ENCODE assay signal across 9 mouse cellular contexts in the genomic region with DNA sequence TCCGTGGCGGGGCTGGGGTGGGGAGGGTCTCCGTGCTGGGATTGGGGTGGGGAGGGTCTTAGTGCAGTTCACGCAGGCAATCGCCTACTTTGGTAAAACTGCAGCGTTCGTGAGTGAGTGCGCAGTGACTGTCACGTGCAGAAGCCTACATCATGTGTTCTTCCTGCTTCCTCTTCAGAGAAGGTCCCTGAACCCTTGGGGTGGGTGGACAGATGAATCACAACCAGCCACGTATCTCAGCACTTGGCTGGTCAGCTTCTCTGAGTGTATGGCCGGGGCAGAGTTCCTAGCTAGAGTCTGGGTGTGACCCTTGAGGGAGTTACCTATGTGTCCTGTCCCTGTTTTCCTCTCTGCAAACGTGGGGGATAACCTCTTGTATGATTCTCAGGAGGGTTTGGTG. TPM values are rescaled to one million over a fixed set of nuclear protein-coding genes. Genes with fewer than 3 reads are reported as not detected.
DNase-seq lines count a peak whose midpoint lies in the region; ATAC-seq and TF ChIP-seq lines count a peak whose summit lies in the region.
"Had no signal": no experiment of that assay in that cellular context is flagged by ENCODE, and none has a peak within 500 bp of the region (broad histone marks: within the 10 kb centered on the region; RNA-seq: fewer than 3 reads in every experiment).

No protein-coding gene starts in this region.

- 0% methylated on average over 12 of the region's 12 CpGs for WGBS in embryonic facial prominence, embryonic 12.5 days
- WGBS in heart, embryonic 12.5 days = 0% methylated on average over 11 of the region's 12 CpGs
- WGBS in kidney, embryonic 16.5 days = under 1% methylated on average over 12 of the region's 12 CpGs
- under 1% methylated on average over 9 of the region's 12 CpGs for WGBS in lung, embryonic 14.5 days
- under 1% methylated on average over 10 of the region's 12 CpGs for WGBS in neural tube, embryonic 14.5 days

- peak overlapping the region; percentile 19 for H3K4me3 ChIP-seq in C2C12 (ENCODE audit: insufficient read depth, poor library complexity, severe bottlenecking)
- H3K4me3 ChIP-seq in embryonic facial prominence, embryonic 12.5 days = peak overlapping the region; percentile 64
- peak overlapping the region; percentile 64 for H3K4me3 ChIP-seq in heart, embryonic 12.5 days
- H3K4me3 ChIP-seq in kidney, embryonic 16.5 days (ENCODE audit: low read length) = peak overlapping the region; percentile 64
- peak overlapping the region; percentile 61 for H3K4me3 ChIP-seq in lung, embryonic 14.5 days (ENCODE audit: low read depth, low read length)
- peak overlapping the region; percentile 45 for H3K4me3 ChIP-seq in neural tube, embryonic 14.5 days (ENCODE audit: low read depth, low read length)

- H3K36me3 ChIP-seq in C2C12 (ENCODE audit: control insufficient read depth, insufficient read depth) = no peaks in the 10 kb centered on the region
- no peaks in the 10 kb centered on the region for H3K36me3 ChIP-seq in embryonic facial prominence, embryonic 12.5 days
- no peaks in the 10 kb centered on the region for H3K36me3 ChIP-seq in heart, embryonic 12.5 days
- H3K36me3 ChIP-seq in kidney, embryonic 16.5 days (ENCODE audit: insufficient read depth, low read length) = no peaks in the 10 kb centered on the region
- H3K36me3 ChIP-seq in lung, embryonic 14.5 days (ENCODE audit: insufficient read depth) = no peaks in the 10 kb centered on the region
- no peaks in the 10 kb centered on the region for H3K36me3 ChIP-seq in neural tube, embryonic 14.5 days (ENCODE audit: control insufficient read depth, insufficient read depth, low read length)

- peak; percentile 59 to 65 for DNase-seq in adrenal gland, adult 18-20 months (ENCODE audit: low spot score in 2 of 2)
- peak; percentile 73 for DNase-seq in lung, embryonic 14.5 days
- DNase-seq in thymus, postnatal 4 days = peak; percentile 57

- H3K4me1 ChIP-seq in embryonic facial prominence, embryonic 12.5 days = no peaks in the 10 kb centered on the region
- no peaks in the 10 kb centered on the region; the same call in 1 of the 2 replicates for H3K4me1 ChIP-seq in heart, embryonic 12.5 days (replicated peaks)
- H3K4me1 ChIP-seq in kidney, embryonic 16.5 days (ENCODE audit: insufficient read depth, low read length) = no peaks in the 10 kb centered on the region
- no peaks in the 10 kb centered on the region for H3K4me1 ChIP-seq in lung, embryonic 14.5 days (ENCODE audit: insufficient read depth)
- no peaks in the 10 kb centered on the region for H3K4me1 ChIP-seq in neural tube, embryonic 14.5 days (ENCODE audit: control insufficient read depth, insufficient read depth, low read length)

- H3K79me3 ChIP-seq in C2C12 (ENCODE audit: low read depth) = no peaks in the 10 kb centered on the region

- no peak for TF ChIP-seq CTCF in C2C12 (IDR thresholded peaks at IDR 0.05; ENCODE audit: control insufficient read depth, insufficient read depth, insufficient read length)
- TF ChIP-seq CTCF in lung, embryonic 14.5 days (IDR thresholded peaks at IDR 0.05; ENCODE audit: low read depth) = no peak

- no peaks in the 10 kb centered on the region for H3K79me2 ChIP-seq in C2C12 (ENCODE audit: control insufficient read depth, insufficient read depth)

- H3K27ac ChIP-seq in embryonic facial prominence, embryonic 12.5 days = no peak overlapping the region
- peak overlapping the region; percentile 43; the same call in 1 of the 2 replicates for H3K27ac ChIP-seq in heart, embryonic 12.5 days (ENCODE audit: poor library complexity, severe bottlenecking)
- H3K27ac ChIP-seq in kidney, embryonic 16.5 days (ENCODE audit: low read length) = no peak overlapping the region
- no peak overlapping the region for H3K27ac ChIP-seq in lung, embryonic 14.5 days (ENCODE audit: low read depth)
- no peak overlapping the region for H3K27ac ChIP-seq in neural tube, embryonic 14.5 days (ENCODE audit: low read depth, low read length)

- H3K9ac ChIP-seq in embryonic facial prominence, embryonic 12.5 days = peak overlapping the region; percentile 30; the same call in 1 of the 2 replicates
- H3K9ac ChIP-seq in heart, embryonic 12.5 days = peak overlapping the region; percentile 74
- peak overlapping the region; percentile 68 for H3K9ac ChIP-seq in kidney, embryonic 16.5 days (replicated peaks; ENCODE audit: low read length)
- H3K9ac ChIP-seq in lung, embryonic 14.5 days = peak overlapping the region; percentile 50
- H3K9ac ChIP-seq in neural tube, embryonic 14.5 days (replicated peaks; ENCODE audit: low read depth, low read length) = no peak overlapping the region; the same call in 1 of the 2 replicates

- peak overlapping the region; percentile 55 for H3K4me2 ChIP-seq in embryonic facial prominence, embryonic 12.5 days (replicated peaks)
- H3K4me2 ChIP-seq in heart, embryonic 12.5 days = peak overlapping the region; percentile 75
- peak overlapping the region; percentile 77 for H3K4me2 ChIP-seq in kidney, embryonic 16.5 days (replicated peaks; ENCODE audit: low read depth, low read length)
- peak overlapping the region; percentile 70 for H3K4me2 ChIP-seq in lung, embryonic 14.5 days
- H3K4me2 ChIP-seq in neural tube, embryonic 14.5 days (ENCODE audit: low read depth, low read length) = peak overlapping the region; percentile 68

- no peak for ATAC-seq in embryonic facial prominence, embryonic 12.5 days (ENCODE audit: insufficient number of reproducible peaks, insufficient read depth, low FRiP score, low TSS enrichment)
- no peak for ATAC-seq in heart, embryonic 12.5 days (ENCODE audit: insufficient number of reproducible peaks, low FRiP score)
- no peak for ATAC-seq in kidney, embryonic 16.5 days (ENCODE audit: low FRiP score, low TSS enrichment)
- no peak for ATAC-seq in lung, embryonic 14.5 days (ENCODE audit: insufficient read depth)
- ATAC-seq in neural tube, embryonic 14.5 days (ENCODE audit: low read depth) = no peak

- H3K27me3 ChIP-seq in C2C12 (ENCODE audit: control insufficient read depth, insufficient read depth, insufficient read length) = no peaks in the 10 kb centered on the region
- H3K27me3 ChIP-seq in embryonic facial prominence, embryonic 12.5 days = no peaks in the 10 kb centered on the region
- H3K27me3 ChIP-seq in heart, embryonic 12.5 days (replicated peaks) = no peaks in the 10 kb centered on the region
- no peaks in the 10 kb centered on the region for H3K27me3 ChIP-seq in kidney, embryonic 16.5 days (ENCODE audit: insufficient read depth, low read length)
- no peaks in the 10 kb centered on the region for H3K27me3 ChIP-seq in lung, embryonic 14.5 days (ENCODE audit: insufficient read depth, low read length)
- no peaks in the 10 kb centered on the region for H3K27me3 ChIP-seq in neural tube, embryonic 14.5 days (ENCODE audit: control insufficient read depth, insufficient read depth, low read length)

- H3K9me3 ChIP-seq in embryonic facial prominence, embryonic 12.5 days = no peaks in the 10 kb centered on the region
- no peaks in the 10 kb centered on the region for H3K9me3 ChIP-seq in heart, embryonic 12.5 days (replicated peaks)
- H3K9me3 ChIP-seq in kidney, embryonic 16.5 days (ENCODE audit: low read length) = no peaks in the 10 kb centered on the region
- H3K9me3 ChIP-seq in lung, embryonic 14.5 days (ENCODE audit: low read depth, low read length) = no peaks in the 10 kb centered on the region
- H3K9me3 ChIP-seq in neural tube, embryonic 14.5 days (ENCODE audit: control insufficient read depth, low read length) = no peaks in the 10 kb centered on the region

- H3ac ChIP-seq in C2C12 (ENCODE audit: control insufficient read depth, insufficient read length, low read depth) = no peak overlapping the region

TF ChIP-seq in C2C12, 6 proteins besides CTCF, POLR2A, EP300 and RAD21:
- TF ChIP-seq MYOG (IDR thresholded peaks at IDR 0.05; ENCODE audit: control insufficient read depth, extremely low read depth, insufficient read length) (no peak), FOSL1 (IDR thresholded peaks at IDR 0.05; ENCODE audit: insufficient read depth, low read length, poor library complexity, severe bottlenecking) (no peak), USF1 (IDR thresholded peaks at IDR 0.05; ENCODE audit: low read depth) (peak; percentile 92), CEBPB (IDR thresholded peaks at IDR 0.05; ENCODE audit: low read depth) (no peak), MAX (IDR thresholded peaks at IDR 0.05) (peak; percentile 68), MYOD1 (IDR thresholded peaks at IDR 0.05; ENCODE audit: control insufficient read depth, insufficient read length, low read depth) (no peak)
TF ChIP-seq in C2C12: peak in this region for 2.

RNA-seq across cellular contexts. Expression of a gene that starts 27.9 kb away (rescaled TPM):
- 0.01 TPM for polyA plus RNA-seq in C2C12 (2012; fragmentation: generic; extraction: Trizol)
- not detected for total RNA-seq in adrenal gland, adult 18-20 months (2021)
- not detected in 2 replicates for polyA plus RNA-seq in embryonic facial prominence, embryonic 12.5 days (2016; fragmentation: Nextera tagmentation; extraction: Ambion mirVana)
- not detected in 2 replicates for polyA plus RNA-seq in heart, embryonic 12.5 days (2016; fragmentation: Nextera tagmentation; extraction: Ambion mirVana)
- polyA plus RNA-seq in kidney, embryonic 16.5 days (2015; fragmentation: Nextera tagmentation; extraction: Ambion mirVana) = not detected in 2 replicates
- not detected in 2 replicates for polyA plus RNA-seq in lung, embryonic 14.5 days (2014; fragmentation: Nextera tagmentation; extraction: Ambion mirVana)
- polyA plus RNA-seq in neural tube, embryonic 14.5 days (2014; fragmentation: Nextera tagmentation; extraction: Ambion mirVana) = not detected in 2 replicates
- polyA plus RNA-seq: frontal cortex, adult 2 months had no signal

RNA-seq across cellular contexts. Expression of a gene that starts 47.5 kb away (rescaled TPM):
- 14.3 TPM for polyA plus RNA-seq in C2C12 (2012; fragmentation: generic; extraction: Trizol)
- 10 to 100 TPM; 61.3 to 90.1 TPM for total RNA-seq in adrenal gland, adult 18-20 months (2021)
- 5.6 and 6.0 TPM in 2 replicates for polyA plus RNA-seq in embryonic facial prominence, embryonic 12.5 days (2016; fragmentation: Nextera tagmentation; extraction: Ambion mirVana)
- polyA plus RNA-seq in heart, embryonic 12.5 days (2016; fragmentation: Nextera tagmentation; extraction: Ambion mirVana) = 6.3 and 7.6 TPM in 2 replicates
- 4.1 and 4.2 TPM in 2 replicates for polyA plus RNA-seq in kidney, embryonic 16.5 days (2015; fragmentation: Nextera tagmentation; extraction: Ambion mirVana)
- polyA plus RNA-seq in lung, embryonic 14.5 days (2014; fragmentation: Nextera tagmentation; extraction: Ambion mirVana) = 7.4 and 7.5 TPM in 2 replicates
- 7.6 and 7.7 TPM in 2 replicates for polyA plus RNA-seq in neural tube, embryonic 14.5 days (2014; fragmentation: Nextera tagmentation; extraction: Ambion mirVana)

RNA-seq across cellular contexts. Expression of a gene that starts 49.3 kb away (rescaled TPM):
- not detected for polyA plus RNA-seq in C2C12 (2012; fragmentation: generic; extraction: Trizol)
- not detected for total RNA-seq in adrenal gland, adult 18-20 months (2021)
- not detected in 2 replicates for polyA plus RNA-seq in embryonic facial prominence, embryonic 12.5 days (2016; fragmentation: Nextera tagmentation; extraction: Ambion mirVana)
- not detected in 2 replicates for polyA plus RNA-seq in heart, embryonic 12.5 days (2016; fragmentation: Nextera tagmentation; extraction: Ambion mirVana)
- polyA plus RNA-seq in kidney, embryonic 16.5 days (2015; fragmentation: Nextera tagmentation; extraction: Ambion mirVana) = not detected in 2 replicates
- not detected in 2 replicates for polyA plus RNA-seq in lung, embryonic 14.5 days (2014; fragmentation: Nextera tagmentation; extraction: Ambion mirVana)
- not detected in 2 replicates for polyA plus RNA-seq in neural tube, embryonic 14.5 days (2014; fragmentation: Nextera tagmentation; extraction: Ambion mirVana)
- polyA plus RNA-seq: frontal cortex, adult 2 months had no signal
